Mouse (Mus musculus) testis, adult 2 months (tissue): ENCODE measurements around the gene Usp37.

Source experiments
- CTCF ChIP-seq: fragments of 200-500 bp; IDR thresholded peaks from 2 replicates; pipeline ENCODE4 v1.5.1; 2012; ENCODE audit warnings: low read depth, mild to moderate bottlenecking, inconsistent platforms, low read length, moderate library complexity; ENCODE audit not compliant: control insufficient read depth, insufficient read depth, insufficient replicate concordance
- POLR2A ChIP-seq: fragments of 200-500 bp; IDR thresholded peaks from 2 replicates; pipeline ENCODE4 v1.6.1; 2012; ENCODE audit warnings: low read depth, mild to moderate bottlenecking, inconsistent platforms, low read length, moderate library complexity; ENCODE audit not compliant: control insufficient read depth

DNA sequence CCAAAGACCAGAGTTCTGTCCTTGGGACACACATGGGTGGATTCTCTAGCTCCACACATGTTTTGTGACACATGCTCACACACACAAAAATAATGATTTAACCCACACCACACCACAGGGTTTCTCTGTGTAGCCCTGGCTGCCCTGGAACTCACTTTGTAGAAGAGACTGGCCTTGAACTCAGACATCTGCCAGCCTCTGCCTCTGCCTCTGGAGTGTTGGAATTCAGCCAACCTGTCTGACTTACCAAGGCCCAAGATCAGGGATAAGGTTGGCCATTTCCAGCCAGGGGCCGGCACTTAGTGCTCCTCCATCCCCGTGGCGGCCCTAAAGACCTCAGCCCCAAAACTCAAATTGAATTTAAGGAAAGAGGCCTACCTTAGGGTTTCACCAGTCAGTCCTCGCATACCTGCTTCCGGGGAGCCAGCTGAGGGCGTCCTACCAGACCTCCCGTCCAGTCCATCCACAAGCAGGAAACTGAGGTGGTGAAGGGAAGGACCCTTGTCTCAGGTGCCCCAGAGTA lies 155.6 kb downstream of the Usp37 start:
- TF ChIP-seq CTCF (no peak), POLR2A (no peak)
